Mouse (Mus musculus) olfactory bulb, adult 2 months (tissue): ENCODE data around the gene Fastkd5.

Source experiments
- CTCF ChIP-seq: fragments of 200-500 bp; IDR thresholded peaks from 2 replicates; pipeline ENCODE4 v1.5.1; 2012; ENCODE audit warnings: low read depth, mild to moderate bottlenecking, low read length, moderate library complexity; ENCODE audit not compliant: insufficient read depth
- POLR2A ChIP-seq: fragments of 200-500 bp; IDR thresholded peaks from 2 replicates; pipeline ENCODE4 v1.6.1; 2012; ENCODE audit warnings: mild to moderate bottlenecking, low read depth, low read length, moderate library complexity; ENCODE audit not compliant: insufficient read depth

DNA sequence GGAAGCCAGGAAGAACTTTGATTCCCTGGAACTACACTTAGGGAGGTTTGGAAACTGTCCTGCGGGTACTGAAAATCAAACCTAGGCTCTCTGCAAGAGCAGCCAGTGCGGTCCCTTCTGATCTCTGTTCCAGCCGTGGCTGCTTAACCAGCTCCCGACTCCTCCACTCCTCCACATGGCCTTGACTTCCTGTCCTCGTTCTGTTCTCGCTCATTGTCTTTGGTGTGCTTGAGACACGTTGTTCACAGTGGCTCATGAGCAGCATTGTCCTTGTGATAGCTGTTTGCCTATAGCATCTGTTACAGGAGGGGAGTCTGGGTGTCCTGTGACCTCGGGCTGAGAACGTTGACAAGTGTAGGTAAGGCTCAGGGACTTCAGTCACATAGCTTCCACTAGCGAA is 47.4 kb upstream of the Fastkd5 start:
- no peak for TF ChIP-seq CTCF
- TF ChIP-seq POLR2A, result no peak
